Mouse (Mus musculus) neural tube, embryonic 13.5 days (tissue): ENCODE data around the gene Icam5. TPM values are rescaled to one million over a fixed set of nuclear protein-coding genes. Genes with fewer than 3 reads are reported as not detected.
"Not testable (repeated sequence)": the region's sequence is repeated elsewhere in the genome, so short reads cannot be mapped to it uniquely, and the experiment has no call there.

Source experiments
- ATAC-seq: fragments of 200-750 bp; cut with Nextera tagmentation; 2 replicates; pipeline ENCODE4 v1.8.0; 2017; ENCODE audit warnings: low read depth, mild to moderate bottlenecking, moderate TSS enrichment, moderate library complexity
- H3K27ac ChIP-seq: fragments of 300-500 bp; sonication (generic); replicated peaks from 2 replicates; pipeline ENCODE4 v1.5.1; 2015; ENCODE audit warnings: moderate library complexity, mild to moderate bottlenecking, inconsistent platforms
- H3K27me3 ChIP-seq: fragments of 300-500 bp; sonication (generic); 2 replicates; pipeline ENCODE4 v1.6.1; 2015; ENCODE audit warnings: mild to moderate bottlenecking, inconsistent platforms
- H3K36me3 ChIP-seq: fragments of 300-500 bp; sonication (generic); 2 replicates; pipeline ENCODE4 v1.6.1; 2015; ENCODE audit warnings: mild to moderate bottlenecking, inconsistent platforms
- H3K4me1 ChIP-seq: fragments of 300-500 bp; sonication (generic); replicated peaks from 2 replicates; pipeline ENCODE4 v1.6.1; 2015; ENCODE audit warnings: inconsistent platforms
- H3K4me2 ChIP-seq: fragments of 300-500 bp; sonication (generic); 2 replicates; pipeline ENCODE4 v1.6.1; 2015; ENCODE audit warnings: inconsistent platforms, mild to moderate bottlenecking, moderate library complexity
- H3K4me3 ChIP-seq: fragments of 300-500 bp; sonication (generic); 2 replicates; pipeline ENCODE4 v1.5.1; 2015; ENCODE audit warnings: mild to moderate bottlenecking, inconsistent platforms
- H3K9ac ChIP-seq: fragments of 300-500 bp; sonication (generic); 2 replicates; pipeline ENCODE4 v1.6.1; 2015; ENCODE audit warnings: moderate library complexity, mild to moderate bottlenecking, inconsistent platforms
- H3K9me3 ChIP-seq: fragments of 300-500 bp; sonication (generic); 2 replicates; pipeline ENCODE4 v1.6.1; 2016; ENCODE audit warnings: inconsistent platforms
- WGBS: fragments of 180-500 bp; shearing (Covaris S2); methylation state at CpG from one replicate; pipeline ENCODE4 v1.1.7; 2015; 5-methylcytosine and 5-hydroxymethylcytosine counted together
- polyA plus RNA-seq: library from polyadenylated mRNA; unstranded; fragments of >200 nt; fragmentation: Nextera tagmentation; extraction: Ambion mirVana; gene quantifications from 2 replicates; pipeline ENCODE4 v1.2.1, GENCODE M21; 2015

Icam5 gene
- polyA plus RNA-seq = 0.45 and 0.68 TPM in 2 replicates

DNA sequence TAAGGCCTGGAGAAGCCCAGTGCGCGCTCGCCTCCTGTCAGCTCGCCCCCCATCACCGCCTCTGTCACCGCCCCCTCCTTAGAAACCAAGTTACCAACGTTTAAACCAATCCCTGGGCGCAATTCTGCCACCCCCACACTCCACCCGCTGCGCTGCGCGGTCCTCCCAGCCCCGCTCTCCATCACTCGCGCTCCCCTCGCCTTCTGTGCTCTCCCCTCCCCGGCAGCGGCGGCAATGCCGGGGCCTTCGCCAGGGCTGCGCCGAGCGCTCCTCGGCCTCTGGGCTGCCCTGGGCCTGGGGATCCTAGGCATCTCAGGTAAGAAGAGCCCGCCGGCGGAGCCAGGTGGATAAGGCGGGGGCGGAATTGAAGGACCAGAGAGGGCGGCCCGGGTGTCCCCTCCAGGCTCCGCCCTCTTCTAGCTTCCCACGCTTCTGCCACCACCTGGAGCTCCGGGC lies at the start of gene Icam5:
Gene Icam5, plus strand, starts transcription at position 178 of the 456 bp plus-strand sequence.
- Histone ChIP-seq H3K27ac (no peak within 1 kb of the TSS), H3K36me3 (no peaks in the 10 kb centered on the region), H3K4me1 (peaks cover 72% of the 10 kb centered on the region), H3K9ac (peak within 1 kb of the TSS; percentile 63), H3K27me3 (peaks cover 98% of the 10 kb centered on the region), H3K9me3 (no peaks in the 10 kb centered on the region), H3K4me2 (peak within 1 kb of the TSS; percentile 75), H3K4me3 (peak within 1 kb of the TSS; percentile 43)
- ATAC-seq = peak; percentile 22
- WGBS = under 1% methylated on average over 35 of the region's 35 CpGs

DNA sequence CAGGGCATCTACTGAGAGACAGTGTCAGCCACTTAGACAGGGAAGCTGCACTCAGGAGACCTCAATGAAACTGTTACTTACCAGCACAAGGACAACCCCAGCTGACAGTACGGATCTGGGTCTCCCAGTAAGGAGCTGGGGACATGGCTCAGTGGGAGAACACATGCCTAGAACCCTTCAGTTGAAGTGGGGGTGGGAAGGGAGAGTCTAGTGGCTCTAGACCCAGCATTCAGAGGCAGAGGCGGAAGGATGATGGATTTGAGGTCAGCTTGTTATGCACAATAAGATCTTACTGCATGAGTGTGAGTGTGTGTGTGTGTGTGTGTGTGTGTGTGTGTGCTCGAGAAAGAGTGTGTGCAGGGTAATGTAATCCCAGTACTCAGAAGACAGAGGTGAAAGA lies 49.7 kb upstream of the Icam5 start:
- Histone ChIP-seq H3K9ac (no peak overlapping the region), H3K4me1 (0 out of 2 replicates have a peak, but pooled peaks cover 4% of the 10 kb centered on the region), H3K4me2 (no peak overlapping the region), H3K27me3 (no peaks in the 10 kb centered on the region), H3K9me3 (no peaks in the 10 kb centered on the region), H3K4me3 (no peak overlapping the region), H3K27ac (no peak overlapping the region), H3K36me3 (no peaks in the 10 kb centered on the region)
- WGBS = 74% methylated on average over 3 of the region's 3 CpGs
- ATAC-seq = no peak

DNA sequence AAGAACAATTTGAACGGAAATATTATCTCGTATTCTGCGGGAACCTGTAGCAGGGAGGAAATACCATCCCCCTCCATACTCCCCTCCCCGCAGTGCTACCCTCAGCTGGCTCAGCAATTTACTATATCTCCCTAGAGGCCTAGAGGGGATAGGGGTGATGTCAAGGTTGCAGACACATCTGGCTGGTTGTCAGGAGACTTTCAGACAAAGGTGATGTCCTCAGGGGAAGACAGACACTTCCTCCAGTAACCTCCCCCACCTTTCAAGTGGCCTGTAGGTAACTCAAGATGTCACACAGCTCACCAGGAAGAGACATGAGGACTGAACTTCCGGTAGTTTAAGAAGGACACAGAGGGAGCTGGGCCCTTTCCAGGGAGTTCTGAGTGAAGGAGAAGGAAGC lies 48.7 kb upstream of the Icam5 start:
- no peak overlapping the region for H3K4me2 ChIP-seq
- no peak overlapping the region for H3K27ac ChIP-seq
- no peak for ATAC-seq
- peaks cover 2% of the 10 kb centered on the region; the same call in 1 of the 2 replicates for H3K27me3 ChIP-seq
- no peak overlapping the region for H3K4me3 ChIP-seq
- 64% methylated on average over 5 of the region's 5 CpGs for WGBS
- H3K4me1 ChIP-seq = 0 out of 2 replicates have a peak, but pooled peaks cover 4% of the 10 kb centered on the region
- H3K36me3 ChIP-seq = no peaks in the 10 kb centered on the region
- H3K9me3 ChIP-seq = no peaks in the 10 kb centered on the region
- H3K9ac ChIP-seq = no peak overlapping the region

DNA sequence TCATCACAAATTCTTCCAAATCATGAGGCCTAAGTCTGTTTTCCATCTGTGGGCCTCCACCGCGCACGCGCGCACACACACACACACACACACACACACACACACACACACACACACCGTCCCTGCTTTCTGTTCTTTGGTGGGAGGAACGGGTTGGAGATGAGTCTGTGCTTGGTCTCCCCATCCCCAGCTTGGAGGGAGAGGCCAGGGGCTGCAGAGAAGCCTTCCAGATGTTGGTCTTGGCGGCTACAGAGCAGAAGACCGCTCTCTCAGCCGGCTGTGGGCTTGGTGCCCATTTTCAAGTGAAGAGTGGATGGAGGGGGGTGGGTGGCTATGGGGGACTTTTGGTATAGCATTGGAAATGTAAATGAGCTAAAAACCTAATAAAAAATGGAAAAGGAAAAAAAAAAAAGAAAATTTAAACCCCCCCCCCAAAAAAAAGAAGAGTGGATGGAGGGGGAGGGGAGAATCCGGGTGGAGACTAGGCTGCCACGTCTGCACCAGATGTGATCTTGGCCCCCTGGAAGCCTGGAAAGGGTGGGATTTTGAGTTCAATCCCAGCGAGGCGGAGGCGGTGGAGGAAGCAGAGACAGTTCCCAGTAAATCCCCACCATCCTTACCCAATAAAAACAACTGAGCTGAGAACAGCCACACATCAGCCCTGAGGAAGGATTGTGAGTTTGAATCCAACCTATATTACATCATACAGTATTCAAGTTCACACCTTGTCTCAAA lies 44.8 kb upstream of the Icam5 start:
- Histone ChIP-seq H3K36me3 (no peaks in the 10 kb centered on the region), H3K9me3 (no peaks in the 10 kb centered on the region), H3K27ac (no peak overlapping the region), H3K27me3 (peaks cover 6% of the 10 kb centered on the region; the same call in 1 of the 2 replicates), H3K4me2 (no peak overlapping the region), H3K4me3 (no peak overlapping the region), H3K4me1 (peaks cover 9% of the 10 kb centered on the region), H3K9ac (no peak overlapping the region)
- no peak for ATAC-seq
- 64% methylated on average over 15 of the region's 15 CpGs for WGBS

DNA sequence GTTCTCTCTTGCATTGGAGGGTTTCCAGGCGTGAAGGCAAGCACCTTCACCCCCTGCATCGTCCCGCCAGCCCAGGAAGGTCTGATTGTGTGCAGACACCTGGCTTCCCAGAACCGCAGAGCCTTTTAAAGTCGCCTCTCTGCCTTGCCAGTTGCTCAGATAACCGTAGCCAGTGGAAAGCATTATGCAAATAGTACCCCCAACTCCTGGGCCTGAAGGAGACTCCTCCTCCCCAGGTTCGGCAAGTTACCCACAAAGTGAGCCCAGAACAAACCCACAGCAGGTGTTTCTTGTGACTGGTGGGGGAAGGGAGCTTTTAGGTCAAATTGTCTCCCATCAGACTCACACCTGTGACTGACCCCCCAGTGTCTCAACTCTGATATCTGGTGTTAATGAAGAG lies 43.9 kb upstream of the Icam5 start:
- Histone ChIP-seq H3K4me1 (peaks cover 9% of the 10 kb centered on the region), H3K4me3 (no peak overlapping the region), H3K36me3 (no peaks in the 10 kb centered on the region), H3K27me3 (peaks cover 6% of the 10 kb centered on the region; the same call in 1 of the 2 replicates), H3K9me3 (no peaks in the 10 kb centered on the region), H3K27ac (no peak overlapping the region), H3K4me2 (no peak overlapping the region), H3K9ac (no peak overlapping the region)
- no peak for ATAC-seq
- 31% methylated on average over 7 of the region's 7 CpGs for WGBS

DNA sequence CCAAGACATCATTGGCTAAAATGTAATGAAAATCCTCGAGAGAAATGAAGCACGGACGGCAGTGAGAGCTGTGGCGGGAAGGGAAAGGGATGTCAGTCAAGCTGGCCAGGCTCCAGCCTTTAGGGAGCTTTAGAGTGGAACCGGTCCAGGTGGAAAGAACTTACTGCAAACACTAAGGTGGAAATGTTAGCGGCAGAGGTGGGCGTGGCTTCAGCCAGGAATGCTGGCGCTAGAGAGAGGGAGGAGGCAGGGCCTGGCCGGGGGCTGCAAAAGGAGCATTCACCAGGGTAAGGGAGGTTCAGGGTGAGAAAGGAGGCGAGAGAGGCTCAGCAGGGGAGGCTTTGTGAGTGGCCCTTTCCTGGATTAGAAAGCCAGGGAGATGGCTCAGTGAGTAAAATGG lies 41.0 kb upstream of the Icam5 start:
- no peak overlapping the region for H3K4me3 ChIP-seq
- H3K4me2 ChIP-seq = peak overlapping the region; percentile 26
- H3K27me3 ChIP-seq = peaks cover 6% of the 10 kb centered on the region; the same call in 1 of the 2 replicates
- H3K9ac ChIP-seq = peak overlapping the region; percentile 45; the same call in 1 of the 2 replicates
- WGBS = 5% methylated on average over 10 of the region's 10 CpGs
- no peak for ATAC-seq
- H3K9me3 ChIP-seq = no peaks in the 10 kb centered on the region
- H3K27ac ChIP-seq = no peak overlapping the region
- no peaks in the 10 kb centered on the region for H3K36me3 ChIP-seq
- H3K4me1 ChIP-seq = peaks cover 5% of the 10 kb centered on the region

DNA sequence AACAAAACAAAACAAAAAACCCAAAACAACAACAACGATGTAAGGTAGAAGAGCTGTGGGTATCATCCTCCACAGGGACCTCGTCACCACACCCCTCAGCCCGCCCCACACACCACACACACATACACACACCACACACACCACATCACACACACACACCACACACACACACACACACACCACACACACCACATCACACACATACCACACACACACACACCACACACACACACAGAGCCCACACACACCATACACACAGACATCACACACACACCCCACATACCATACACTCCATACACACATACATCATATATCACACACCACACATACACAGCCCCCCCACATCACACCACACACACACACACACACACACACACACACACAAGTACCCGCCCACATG lies 40.3 kb upstream of the Icam5 start:
- no peak overlapping the region for H3K4me3 ChIP-seq
- H3K4me2 ChIP-seq = no peak overlapping the region
- H3K4me1 ChIP-seq = peaks cover 5% of the 10 kb centered on the region
- H3K27ac ChIP-seq = no peak overlapping the region
- ATAC-seq = no peak
- H3K36me3 ChIP-seq = no peaks in the 10 kb centered on the region
- no peak overlapping the region for H3K9ac ChIP-seq
- peaks cover 6% of the 10 kb centered on the region; the same call in 1 of the 2 replicates for H3K27me3 ChIP-seq
- 96% methylated on average over 4 of the region's 4 CpGs for WGBS
- no peaks in the 10 kb centered on the region for H3K9me3 ChIP-seq

DNA sequence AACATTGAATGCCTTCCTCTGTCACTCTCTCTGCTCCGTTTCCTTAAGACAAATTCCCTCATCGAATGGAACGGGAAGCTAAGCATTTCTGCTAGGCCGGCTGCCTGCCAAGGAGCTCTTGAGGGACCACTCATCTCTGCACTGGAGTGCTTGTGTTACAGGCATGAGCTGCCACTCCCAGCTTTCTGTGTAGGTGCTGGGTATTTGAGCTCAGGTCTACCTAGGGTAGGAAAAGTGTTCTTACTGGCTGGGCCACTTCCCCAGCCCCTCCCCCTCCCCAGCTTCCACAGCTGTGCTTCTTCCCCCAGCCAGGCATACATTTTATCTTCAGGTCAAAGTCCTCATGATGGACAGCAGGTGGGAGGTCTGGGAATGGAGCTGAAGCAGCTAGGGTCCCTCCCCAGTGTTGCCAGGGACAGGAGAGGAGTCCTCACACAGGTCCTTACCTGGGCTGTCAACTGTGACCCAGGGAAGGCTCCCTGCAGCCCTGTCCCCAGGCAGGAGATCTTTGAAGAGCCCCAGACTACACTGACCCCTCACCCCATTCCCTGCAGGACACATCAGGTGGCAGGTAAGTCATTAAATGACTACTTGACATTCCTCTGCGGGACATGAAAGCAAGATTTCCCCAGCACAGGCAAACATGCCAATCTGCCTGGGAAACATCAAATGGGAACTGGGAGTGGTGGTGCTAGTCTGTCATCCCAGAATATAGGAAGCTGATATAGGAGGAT lies 38.5 kb upstream of the Icam5 start:
- Histone ChIP-seq H3K9me3 (no peaks in the 10 kb centered on the region), H3K9ac (no peak overlapping the region), H3K4me1 (peaks cover 5% of the 10 kb centered on the region), H3K4me3 (no peak overlapping the region), H3K27me3 (peaks cover 2% of the 10 kb centered on the region; the same call in 1 of the 2 replicates), H3K36me3 (no peaks in the 10 kb centered on the region), H3K4me2 (no peak overlapping the region), H3K27ac (no peak overlapping the region)
- no peak for ATAC-seq
- WGBS = 49% methylated on average over 5 of the region's 5 CpGs

DNA sequence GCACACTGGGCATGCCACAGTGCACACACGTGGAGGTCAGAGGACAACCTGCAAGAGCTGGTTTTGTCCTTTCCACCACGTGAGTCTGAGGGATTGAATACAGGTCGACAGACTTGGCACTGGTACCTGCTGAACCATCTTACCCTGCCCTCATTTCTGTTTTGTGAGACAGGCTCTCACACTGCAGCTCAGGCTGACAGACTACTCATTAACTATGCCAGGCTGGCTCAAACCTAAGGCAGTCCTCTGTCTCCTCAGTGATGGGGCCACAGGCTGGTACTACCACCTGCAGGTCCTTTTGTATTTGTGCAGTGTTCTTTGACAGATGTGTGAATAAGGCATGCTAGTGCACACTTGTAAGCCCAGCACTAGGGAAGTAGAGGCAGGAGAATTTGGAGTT lies 36.8 kb upstream of the Icam5 start:
- no peak overlapping the region for H3K4me3 ChIP-seq
- H3K9me3 ChIP-seq = no peaks in the 10 kb centered on the region
- 72% methylated on average over 3 of the region's 3 CpGs for WGBS
- no peak for ATAC-seq
- no peak overlapping the region for H3K9ac ChIP-seq
- H3K36me3 ChIP-seq = no peaks in the 10 kb centered on the region
- no peak overlapping the region for H3K27ac ChIP-seq
- H3K4me1 ChIP-seq = peaks cover 5% of the 10 kb centered on the region
- H3K4me2 ChIP-seq = no peak overlapping the region
- no peaks in the 10 kb centered on the region for H3K27me3 ChIP-seq

DNA sequence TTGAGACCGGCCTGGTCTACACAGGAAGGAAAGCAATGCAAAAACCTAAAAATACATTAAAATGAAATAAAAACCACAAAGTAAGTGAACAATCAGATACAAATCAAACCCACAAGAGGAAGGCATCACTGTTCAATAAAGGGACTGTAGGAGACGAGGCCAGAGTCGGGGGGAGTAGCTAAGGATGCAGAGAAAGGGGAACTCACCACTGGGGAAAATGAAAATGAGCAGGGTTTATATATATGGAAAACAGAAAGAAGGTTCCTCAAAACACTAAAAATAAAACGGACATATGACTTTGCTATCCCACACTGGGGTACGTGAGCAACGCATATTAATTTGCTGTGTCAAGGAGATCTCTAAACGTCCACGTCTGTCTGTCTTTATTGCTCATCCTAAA lies 34.8 kb upstream of the Icam5 start:
- Histone ChIP-seq H3K36me3 (no peaks in the 10 kb centered on the region), H3K27ac (no peak overlapping the region), H3K9me3 (no peaks in the 10 kb centered on the region), H3K27me3 (no peaks in the 10 kb centered on the region), H3K4me1 (no peaks in the 10 kb centered on the region), H3K9ac (no peak overlapping the region), H3K4me3 (no peak overlapping the region), H3K4me2 (no peak overlapping the region)
- no peak for ATAC-seq
- whole genome bisulfite sequencing = 91% methylated on average over 8 of the region's 8 CpGs

DNA sequence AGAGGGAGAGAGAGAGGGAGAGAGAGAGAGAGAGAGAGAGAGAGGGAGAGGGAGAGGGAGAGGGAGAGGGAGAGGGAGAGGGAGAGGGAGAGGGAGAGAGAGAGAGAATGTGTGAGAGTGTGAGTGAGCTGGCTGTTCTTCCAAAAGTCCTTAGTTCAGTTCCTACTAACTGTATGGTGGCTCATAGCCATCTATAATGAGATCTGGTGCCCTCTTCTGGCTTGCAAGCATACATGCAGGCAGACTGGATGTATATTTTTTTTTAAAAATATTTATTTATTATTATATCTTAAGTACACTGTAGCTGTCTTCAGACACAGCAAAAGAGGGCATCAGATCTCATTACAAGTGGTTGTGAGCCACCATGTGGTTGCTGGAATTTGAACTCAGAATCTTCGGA lies 33.5 kb upstream of the Icam5 start:
- not testable (repeated sequence) for H3K36me3 ChIP-seq, H3K9me3 ChIP-seq, H3K4me1 ChIP-seq, H3K4me3 ChIP-seq, H3K9ac ChIP-seq, H3K4me2 ChIP-seq, H3K27me3 ChIP-seq, H3K27ac ChIP-seq, ATAC-seq
- WGBS = 70% methylated on average over 1 of the region's 1 CpGs

DNA sequence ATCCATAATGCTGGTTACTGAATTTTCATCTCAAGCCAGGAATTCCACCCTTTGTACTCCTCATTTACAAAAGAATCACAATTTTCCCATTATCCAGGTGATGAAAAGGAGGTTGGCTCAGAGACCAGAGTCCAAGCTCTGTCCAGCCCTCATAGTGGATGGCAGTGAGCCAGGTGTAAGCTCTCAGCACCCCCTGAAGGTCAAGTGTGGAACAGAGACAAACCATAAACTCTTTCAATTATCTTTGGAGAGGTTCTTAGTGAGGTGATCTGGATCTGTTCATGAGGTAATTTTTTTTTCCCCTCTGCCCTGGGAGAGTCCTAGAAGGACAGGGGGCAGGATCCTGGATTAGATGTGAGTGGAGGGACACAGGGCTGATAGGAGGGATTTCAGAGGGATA lies 31.1 kb upstream of the Icam5 start:
- Histone ChIP-seq H3K4me2 (no peak overlapping the region), H3K36me3 (peaks cover 14% of the 10 kb centered on the region), H3K9me3 (no peaks in the 10 kb centered on the region), H3K27me3 (no peaks in the 10 kb centered on the region), H3K27ac (no peak overlapping the region), H3K4me1 (peaks cover 15% of the 10 kb centered on the region), H3K4me3 (no peak overlapping the region), H3K9ac (no peak overlapping the region)
- ATAC-seq = no peak
